Mouse (Mus musculus): ENCODE data around the gene Itih5. TPM values are rescaled to one million over a fixed set of nuclear protein-coding genes. Genes with fewer than 3 reads are reported as not detected.

The Itih5 gene
- total RNA-seq, 1 experiment from 2014 or later, result 6.9 TPM

DNA sequence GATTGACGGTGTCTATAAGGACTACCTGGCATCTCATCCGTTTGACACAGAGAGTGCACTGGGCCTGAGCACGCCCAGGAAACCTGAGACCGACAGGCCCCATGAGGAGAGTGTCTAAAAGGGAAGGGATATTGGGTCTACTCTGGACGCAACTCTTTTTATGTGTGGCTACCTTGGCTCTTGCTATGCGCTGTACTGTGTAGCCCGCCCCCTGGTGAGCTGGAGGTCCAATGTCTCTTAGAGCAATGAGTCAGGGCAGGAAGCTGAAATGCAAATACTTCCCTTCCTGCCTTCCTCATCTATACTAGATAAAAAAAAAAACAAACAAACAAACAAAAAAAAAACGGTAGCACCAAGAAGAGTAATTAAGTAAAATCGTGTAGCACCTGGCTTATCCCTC is 98.1 kb downstream of the Itih5 start:
- no peak for ATAC-seq (ENCODE audit: extremely low read depth, insufficient number of reproducible peaks, low FRiP score, poor library complexity, severe bottlenecking)

DNA sequence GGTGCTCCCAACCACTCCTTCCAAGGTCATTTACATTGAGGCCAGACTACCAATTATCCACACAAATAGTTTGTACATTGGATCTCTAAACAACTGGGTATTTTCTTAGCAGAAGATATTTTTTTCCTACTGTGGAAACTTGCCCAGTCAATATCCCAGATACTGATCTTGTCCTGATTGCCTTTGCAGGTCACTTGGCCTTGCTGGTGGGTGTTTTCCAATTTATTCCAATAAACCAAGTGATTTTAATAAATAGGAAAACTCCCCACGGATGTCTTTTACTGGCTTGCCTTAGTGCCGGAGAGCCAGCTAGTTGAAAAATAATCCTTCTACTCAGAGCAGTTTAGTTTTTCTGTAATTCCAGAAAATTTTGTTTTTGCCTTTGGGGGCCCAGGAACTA is 98.6 kb downstream of the Itih5 start:
- ATAC-seq (ENCODE audit: extremely low read depth, insufficient number of reproducible peaks, low FRiP score, poor library complexity, severe bottlenecking), result no peak

- ATAC-seq (ENCODE audit: extremely low read depth, insufficient number of reproducible peaks, low FRiP score, poor library complexity, severe bottlenecking), result no peak
These were observed 100.0 kb downstream of the Itih5 start for GRCm38 (mm10) chr2:10253351-10253750.

DNA sequence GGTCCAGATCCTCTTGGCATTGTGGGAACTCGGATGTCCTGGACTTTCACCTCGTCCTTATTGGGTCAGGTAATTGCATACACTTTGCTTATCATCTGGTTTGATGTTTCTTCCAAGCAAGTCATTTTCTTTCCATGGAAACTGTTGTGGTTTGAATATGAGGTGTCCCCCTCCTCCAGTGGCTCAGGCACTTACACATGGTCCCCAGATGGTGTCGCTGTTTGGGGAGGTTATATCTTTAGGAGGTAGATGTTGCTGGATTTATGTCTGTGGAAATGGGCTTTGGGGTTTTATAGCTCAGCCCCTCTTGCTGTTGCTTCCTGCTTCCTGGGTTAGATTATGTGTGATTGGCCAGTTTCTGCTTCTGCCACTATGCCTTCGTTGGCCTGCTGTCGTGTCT is 103.6 kb downstream of the Itih5 start:
- no peak for ATAC-seq (ENCODE audit: extremely low read depth, insufficient number of reproducible peaks, low FRiP score, poor library complexity, severe bottlenecking)

GRCm38 (mm10) chr2:10258312-10258711 is 104.9 kb downstream of the Itih5 start:
- no peak for ATAC-seq (ENCODE audit: extremely low read depth, insufficient number of reproducible peaks, low FRiP score, poor library complexity, severe bottlenecking)

DNA sequence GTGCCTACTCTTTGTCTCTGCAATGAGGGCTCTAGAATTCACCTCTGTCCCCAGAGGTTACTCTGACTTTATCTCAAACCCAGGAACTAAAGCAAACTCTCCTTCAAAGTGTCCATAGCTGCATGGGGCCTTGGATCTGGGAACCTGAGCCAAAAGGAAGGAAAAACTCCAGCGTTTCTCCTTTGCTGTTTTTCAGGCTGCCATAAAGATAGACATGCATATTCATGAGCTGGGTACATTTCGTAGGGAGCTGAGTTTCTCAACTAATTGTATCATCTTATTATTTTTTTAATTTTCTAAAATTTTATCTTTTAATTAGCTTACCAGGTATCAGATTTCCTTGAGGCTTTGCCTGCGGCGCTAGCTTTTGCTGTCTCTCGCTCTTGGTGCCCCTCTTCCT is 106.7 kb downstream of the Itih5 start:
- ATAC-seq (ENCODE audit: extremely low read depth, insufficient number of reproducible peaks, low FRiP score, poor library complexity, severe bottlenecking), result no peak

- no peak for ATAC-seq (ENCODE audit: extremely low read depth, insufficient number of reproducible peaks, low FRiP score, poor library complexity, severe bottlenecking)
These were observed 108.0 kb downstream of the Itih5 start for GRCm38 (mm10) chr2:10261337-10261736.

GRCm38 (mm10) chr2:10262722-10263121 is 109.4 kb downstream of the Itih5 start:
- no peak for ATAC-seq (ENCODE audit: extremely low read depth, insufficient number of reproducible peaks, low FRiP score, poor library complexity, severe bottlenecking)

- ATAC-seq (ENCODE audit: extremely low read depth, insufficient number of reproducible peaks, low FRiP score, poor library complexity, severe bottlenecking), result no peak
These were observed 110.6 kb downstream of the Itih5 start for GRCm38 (mm10) chr2:10263909-10264489.

GRCm38 (mm10) chr2:10265881-10266280 is 112.5 kb downstream of the Itih5 start:
- ATAC-seq (ENCODE audit: extremely low read depth, insufficient number of reproducible peaks, low FRiP score, poor library complexity, severe bottlenecking), result no peak

GRCm38 (mm10) chr2:10272604-10273115 is 119.3 kb downstream of the Itih5 start:
- no peak for ATAC-seq (ENCODE audit: extremely low read depth, insufficient number of reproducible peaks, low FRiP score, poor library complexity, severe bottlenecking)

GRCm38 (mm10) chr2:10273541-10274050 is 120.2 kb downstream of the Itih5 start:
- no peak for ATAC-seq (ENCODE audit: extremely low read depth, insufficient number of reproducible peaks, low FRiP score, poor library complexity, severe bottlenecking)

DNA sequence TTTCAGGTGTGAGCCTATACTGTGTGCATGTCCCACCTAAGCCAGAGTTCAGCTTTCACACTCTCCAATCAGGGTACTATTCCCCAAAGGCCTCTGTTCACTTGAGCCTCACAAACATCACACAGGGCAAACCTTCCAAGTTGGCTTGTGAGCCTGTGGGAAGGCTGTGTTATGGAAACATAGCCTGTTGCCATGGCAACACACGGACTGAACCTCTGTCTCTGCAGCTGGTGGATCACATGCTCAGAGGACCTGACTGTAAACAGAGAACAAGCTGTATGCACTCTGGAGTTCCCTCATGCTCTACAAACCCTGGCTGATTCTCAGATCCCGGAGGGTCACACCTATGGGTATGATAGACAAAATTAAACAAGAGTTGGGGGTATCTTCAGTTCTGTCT is 122.8 kb downstream of the Itih5 start:
- ATAC-seq (ENCODE audit: extremely low read depth, insufficient number of reproducible peaks, low FRiP score, poor library complexity, severe bottlenecking), result no peak

DNA sequence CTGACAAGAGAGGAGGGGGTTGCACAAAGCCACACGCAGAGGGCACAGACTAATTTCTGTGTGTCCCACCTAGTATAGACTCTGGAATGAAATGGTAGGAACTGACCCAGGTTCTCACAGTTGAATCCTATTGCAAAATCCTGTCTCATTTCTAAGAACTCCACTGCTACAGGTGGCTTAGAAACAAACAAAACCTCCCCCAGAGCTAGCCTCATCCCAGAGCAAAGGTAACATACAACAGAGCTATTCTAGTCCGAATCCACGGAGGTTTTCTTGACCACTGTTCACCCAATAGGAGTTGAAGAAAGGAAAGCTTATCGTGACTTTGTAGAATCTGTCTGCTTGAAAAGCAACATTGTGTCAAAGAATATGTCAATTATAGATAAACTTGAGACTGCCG is 130.3 kb downstream of the Itih5 start:
- no peak for ATAC-seq (ENCODE audit: extremely low read depth, insufficient number of reproducible peaks, low FRiP score, poor library complexity, severe bottlenecking)

- ATAC-seq (ENCODE audit: extremely low read depth, insufficient number of reproducible peaks, low FRiP score, poor library complexity, severe bottlenecking), result no peak
These were observed 131.4 kb downstream of the Itih5 start for GRCm38 (mm10) chr2:10284636-10285270.

DNA sequence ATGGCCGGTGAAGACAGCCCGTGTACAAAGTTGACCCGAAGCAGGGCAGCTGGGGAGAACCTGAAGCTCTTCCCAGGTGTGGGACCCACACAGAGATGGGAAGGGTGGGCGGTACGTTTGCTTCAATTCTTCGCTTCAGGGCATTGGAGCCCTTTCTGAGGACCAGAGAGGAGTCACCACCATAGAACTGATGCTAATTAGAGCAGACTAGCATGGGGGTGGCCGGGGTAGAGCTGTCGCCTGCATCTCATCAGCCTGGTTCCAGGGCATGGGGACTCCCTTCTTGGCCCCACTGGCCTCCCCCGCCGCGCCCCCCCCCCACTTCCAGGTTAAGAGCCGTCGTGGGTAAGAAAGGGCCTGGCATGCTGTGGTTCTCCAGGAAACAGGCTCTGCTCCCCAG is 132.6 kb downstream of the Itih5 start:
- ATAC-seq (ENCODE audit: extremely low read depth, insufficient number of reproducible peaks, low FRiP score, poor library complexity, severe bottlenecking), result no peak

DNA sequence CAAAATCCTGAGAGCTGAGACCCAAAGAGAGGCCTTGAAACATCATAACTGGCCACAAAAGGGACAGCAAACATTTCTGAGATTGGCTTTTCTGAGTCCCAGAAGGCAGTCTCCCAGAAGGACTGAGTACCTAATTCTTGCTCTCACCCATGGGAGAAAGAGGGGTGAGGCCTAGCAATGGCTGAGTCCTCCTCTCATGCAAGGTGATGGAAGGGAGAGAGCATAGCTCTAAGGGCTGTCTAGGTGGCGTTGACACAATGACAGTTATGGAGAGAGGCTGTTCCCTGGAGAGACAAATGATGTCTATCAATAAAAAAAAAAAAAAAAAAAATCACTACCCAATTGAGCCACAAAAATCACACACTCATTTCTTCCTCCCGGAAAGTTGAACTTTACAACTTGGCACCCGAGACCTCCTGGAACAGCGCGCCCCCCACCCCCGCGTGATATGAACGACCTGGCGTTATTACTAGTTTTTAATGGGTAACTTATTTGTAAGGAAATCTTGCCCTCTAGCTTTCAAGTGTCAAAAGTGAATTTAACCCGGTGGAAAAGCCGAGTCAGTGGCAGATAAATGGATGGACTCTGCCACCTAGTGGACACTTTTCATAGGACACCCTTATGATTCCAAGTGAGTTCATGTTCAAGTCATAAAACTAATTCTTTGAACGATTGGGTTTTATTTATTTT is 134.9 kb downstream of the Itih5 start:
- peak; percentile 79; the same call in 1 of the 2 replicates for ATAC-seq (ENCODE audit: extremely low read depth, insufficient number of reproducible peaks, low FRiP score, poor library complexity, severe bottlenecking)

GRCm38 (mm10) chr2:10288881-10289280 is 135.5 kb downstream of the Itih5 start:
- ATAC-seq (ENCODE audit: extremely low read depth, insufficient number of reproducible peaks, low FRiP score, poor library complexity, severe bottlenecking), result no peak

GRCm38 (mm10) chr2:10290115-10290514 is 136.7 kb downstream of the Itih5 start:
- no peak for ATAC-seq (ENCODE audit: extremely low read depth, insufficient number of reproducible peaks, low FRiP score, poor library complexity, severe bottlenecking)
